Mouse (Mus musculus) myocyte (in vitro differentiated cells): Measurements from ENCODE around the gene Gm49661.

ENCODE experiments used
- CEBPB ChIP-seq: IDR thresholded peaks from 2 replicates; pipeline ENCODE4 v1.6.1; 2011; ENCODE audit warnings: mild to moderate bottlenecking, moderate library complexity; ENCODE audit not compliant: poor library complexity, insufficient read depth, severe bottlenecking
- MAX ChIP-seq: IDR thresholded peaks from one replicate; pipeline ENCODE4 v1.6.1; 2011; ENCODE audit warnings: low read depth, mild to moderate bottlenecking, control low read depth
- POLR2A ChIP-seq: IDR thresholded peaks from one replicate; pipeline ENCODE4 v1.6.1; 2011; ENCODE audit warnings: low read depth, mild to moderate bottlenecking, control low read depth, moderate library complexity; ENCODE audit not compliant: insufficient read length
- POLR2AphosphoS2 ChIP-seq: IDR thresholded peaks from one replicate; pipeline ENCODE4 v1.6.1; 2011; ENCODE audit warnings: low read depth, control low read depth; ENCODE audit not compliant: insufficient read length
- REST ChIP-seq: IDR thresholded peaks from one replicate; pipeline ENCODE4 v1.6.1; 2011; ENCODE audit warnings: mild to moderate bottlenecking, control low read depth, moderate library complexity; ENCODE audit not compliant: insufficient read depth, insufficient read length
- TCF12 ChIP-seq: IDR thresholded peaks from one replicate; pipeline ENCODE4 v1.6.1; 2011; ENCODE audit warnings: mild to moderate bottlenecking, control low read depth; ENCODE audit not compliant: poor library complexity, insufficient read depth, severe bottlenecking
- USF1 ChIP-seq: IDR thresholded peaks from one replicate; pipeline ENCODE4 v1.6.1; 2011; ENCODE audit warnings: low read depth, mild to moderate bottlenecking, control low read depth, moderate library complexity

DNA sequence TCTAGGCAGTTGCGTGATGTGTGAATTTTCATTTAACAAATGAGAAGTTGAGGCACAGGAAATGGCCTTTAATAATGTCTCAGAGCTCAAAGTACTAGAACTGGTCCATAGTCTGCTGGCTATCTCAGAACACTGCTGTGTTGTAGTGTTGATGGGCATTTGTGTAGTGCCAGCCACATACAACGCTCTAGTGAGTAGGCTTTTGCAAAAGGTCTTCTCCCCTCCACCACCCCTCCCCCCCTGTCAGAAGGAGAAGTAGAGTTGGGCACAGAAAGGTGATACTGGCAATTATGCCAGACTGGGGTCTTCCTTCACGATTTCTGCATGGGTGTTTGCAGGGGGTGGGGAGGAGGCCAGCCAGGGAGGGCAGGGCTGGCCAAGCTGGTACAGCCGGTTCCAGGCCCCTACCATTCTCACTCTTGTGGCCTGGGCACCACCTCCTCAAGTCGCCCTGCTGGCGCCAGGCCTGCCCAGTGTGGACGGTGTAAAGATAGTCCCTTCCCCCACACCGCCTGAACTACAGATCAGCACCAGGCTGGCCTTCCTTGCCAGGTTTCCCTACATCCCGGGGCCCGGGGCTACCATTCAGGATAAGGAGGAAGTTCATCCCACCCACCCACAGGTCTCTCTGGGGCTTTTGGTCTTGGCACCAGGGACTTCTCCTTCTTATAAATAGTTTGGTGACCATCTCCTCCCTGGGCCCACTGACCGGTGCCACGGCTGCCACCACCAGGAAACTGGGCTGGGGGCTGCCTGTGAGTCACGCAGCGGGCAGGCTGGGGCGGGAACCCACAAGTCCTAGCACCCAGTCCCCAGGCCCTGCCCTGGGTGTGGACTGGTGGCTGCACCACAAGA lies 12.6 kb upstream of the Gm49661 start:
- no peak for TF ChIP-seq REST
- TF ChIP-seq MAX = no peak
- TF ChIP-seq POLR2A = peak; percentile 11
- TF ChIP-seq CEBPB = no peak
- TF ChIP-seq POLR2AphosphoS2 = peak; percentile 59
- TF ChIP-seq USF1 = no peak
- no peak for TF ChIP-seq TCF12
